Mouse (Mus musculus): ENCODE results near the gene Aipl1. TPM values are rescaled to one million over a fixed set of nuclear protein-coding genes. Genes with fewer than 3 reads are reported as not detected.

Aipl1 gene
- polyA plus RNA-seq, 1 experiment, result 0.38 TPM

- TF ChIP-seq TCF12 (IDR thresholded peaks at IDR 0.05; ENCODE audit: insufficient read depth, poor library complexity, severe bottlenecking), result no peak
- TF ChIP-seq REST (IDR thresholded peaks at IDR 0.05; ENCODE audit: insufficient read depth, insufficient read length), result no peak
- TF ChIP-seq MYOD1 (IDR thresholded peaks at IDR 0.05; ENCODE audit: control insufficient read depth in 1 of 3, insufficient read length in 2 of 3, low read depth in 2 of 3), result no peak
- no peak for TF ChIP-seq POLR2AphosphoS2 (IDR thresholded peaks at IDR 0.05; ENCODE audit: insufficient read length, low read depth)
- TF ChIP-seq E2F4 (IDR thresholded peaks at IDR 0.05; ENCODE audit: insufficient read depth), result no peak
- Histone ChIP-seq H3K4me3 (no peak overlapping the region), H3K79me2 (ENCODE audit: control insufficient read depth, insufficient read depth) (no peaks in the 10 kb centered on the region), H3K36me3 (ENCODE audit: control insufficient read depth, insufficient read depth) (no peaks in the 10 kb centered on the region), H3ac (ENCODE audit: control insufficient read depth, insufficient read length) (no peak overlapping the region), H3K4me2 (ENCODE audit: low read depth) (no peak overlapping the region), H3K27me3 (ENCODE audit: control insufficient read depth, insufficient read depth, insufficient read length) (no peaks in the 10 kb centered on the region)
These were observed 43.2 kb upstream of the Aipl1 start for GRCm38 (mm10) chr11:72080461-72080860.

DNA sequence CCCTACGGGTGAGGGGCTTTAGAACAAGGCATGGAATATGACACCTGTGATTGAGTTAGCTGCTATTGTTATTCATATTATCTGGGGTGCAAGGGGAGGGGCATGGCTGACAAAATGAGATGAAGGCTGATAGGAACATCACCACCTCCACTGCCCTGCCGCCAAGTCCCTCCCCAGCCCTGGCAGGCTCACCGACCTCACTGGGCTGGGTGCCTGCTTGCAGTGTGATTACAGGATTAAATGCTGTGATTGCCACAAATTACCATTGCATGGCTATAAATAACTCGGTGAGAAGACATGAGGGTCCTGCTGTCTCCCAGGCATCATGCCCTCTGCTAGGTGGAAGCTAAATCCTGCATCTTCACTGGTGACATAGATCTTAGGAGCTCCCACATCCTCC is 41.3 kb upstream of the Aipl1 start:
- H3K4me2 ChIP-seq (ENCODE audit: low read depth), result no peak overlapping the region
- no peaks in the 10 kb centered on the region for H3K27me3 ChIP-seq (ENCODE audit: control insufficient read depth, insufficient read depth, insufficient read length)
- TF ChIP-seq E2F4 (IDR thresholded peaks at IDR 0.05; ENCODE audit: insufficient read depth), result no peak
- TF ChIP-seq TCF12 (IDR thresholded peaks at IDR 0.05; ENCODE audit: insufficient read depth, poor library complexity, severe bottlenecking), result no peak
- TF ChIP-seq USF1 (IDR thresholded peaks at IDR 0.05; ENCODE audit: low read depth), result no peak
- no peak for TF ChIP-seq MYOD1 (IDR thresholded peaks at IDR 0.05; ENCODE audit: control insufficient read depth in 1 of 3, insufficient read length in 2 of 3, low read depth in 2 of 3)
- no peak for TF ChIP-seq SRF (IDR thresholded peaks at IDR 0.05; ENCODE audit: control insufficient read depth, insufficient read length, low read depth)
- no peak for TF ChIP-seq POLR2AphosphoS2 (IDR thresholded peaks at IDR 0.05; ENCODE audit: insufficient read length, low read depth)
- no peak for TF ChIP-seq TCF3 (IDR thresholded peaks at IDR 0.05; ENCODE audit: insufficient read length, low read depth)
- TF ChIP-seq MYOG (IDR thresholded peaks at IDR 0.05; ENCODE audit: control insufficient read depth in 1 of 3, insufficient read depth in 1 of 3, insufficient read length in 2 of 3, low read depth in 2 of 3), result no peak
- TF ChIP-seq MAX (IDR thresholded peaks at IDR 0.05; ENCODE audit: low read depth), result no peak
- TF ChIP-seq CEBPB (IDR thresholded peaks at IDR 0.05; ENCODE audit: insufficient read depth, poor library complexity, severe bottlenecking), result no peak
- TF ChIP-seq REST (IDR thresholded peaks at IDR 0.05; ENCODE audit: insufficient read depth, insufficient read length), result no peak
- TF ChIP-seq POLR2A (IDR thresholded peaks at IDR 0.05; ENCODE audit: insufficient read length, low read depth), result no peak
- no peaks in the 10 kb centered on the region for H3K36me3 ChIP-seq (ENCODE audit: control insufficient read depth, insufficient read depth)
- H3ac ChIP-seq (ENCODE audit: control insufficient read depth, insufficient read length), result no peak overlapping the region
- H3K79me2 ChIP-seq (ENCODE audit: control insufficient read depth, insufficient read depth), result no peaks in the 10 kb centered on the region
- no peak overlapping the region for H3K4me3 ChIP-seq

GRCm38 (mm10) chr11:72078056-72078455 is 40.7 kb upstream of the Aipl1 start:
- TF ChIP-seq CEBPB (IDR thresholded peaks at IDR 0.05; ENCODE audit: insufficient read depth, poor library complexity, severe bottlenecking), result no peak
- no peak for TF ChIP-seq REST (IDR thresholded peaks at IDR 0.05; ENCODE audit: insufficient read depth, insufficient read length)
- TF ChIP-seq SRF (IDR thresholded peaks at IDR 0.05; ENCODE audit: control insufficient read depth, insufficient read length, low read depth), result no peak
- H3K4me3 ChIP-seq, result no peak overlapping the region
- H3ac ChIP-seq (ENCODE audit: control insufficient read depth, insufficient read length), result no peak overlapping the region
- H3K36me3 ChIP-seq (ENCODE audit: control insufficient read depth, insufficient read depth), result no peaks in the 10 kb centered on the region
- no peaks in the 10 kb centered on the region for H3K79me2 ChIP-seq (ENCODE audit: control insufficient read depth, insufficient read depth)
- no peaks in the 10 kb centered on the region for H3K27me3 ChIP-seq (ENCODE audit: control insufficient read depth, insufficient read depth, insufficient read length)
- H3K4me2 ChIP-seq (ENCODE audit: low read depth), result no peak overlapping the region

GRCm38 (mm10) chr11:72074230-72074629 is 36.9 kb upstream of the Aipl1 start:
- Histone ChIP-seq H3K4me2 (ENCODE audit: low read depth) (no peak overlapping the region), H3K79me2 (ENCODE audit: control insufficient read depth, insufficient read depth) (no peaks in the 10 kb centered on the region), H3ac (ENCODE audit: control insufficient read depth, insufficient read length) (no peak overlapping the region), H3K27me3 (ENCODE audit: control insufficient read depth, insufficient read depth, insufficient read length) (no peaks in the 10 kb centered on the region), H3K4me3 (no peak overlapping the region), H3K36me3 (ENCODE audit: control insufficient read depth, insufficient read depth) (no peaks in the 10 kb centered on the region)
- no peak for TF ChIP-seq MYOD1 (IDR thresholded peaks at IDR 0.05; ENCODE audit: control insufficient read depth in 1 of 3, insufficient read length in 2 of 3, low read depth in 2 of 3)
- TF ChIP-seq SRF (IDR thresholded peaks at IDR 0.05; ENCODE audit: control insufficient read depth, insufficient read length, low read depth), result no peak
- no peak for TF ChIP-seq TCF12 (IDR thresholded peaks at IDR 0.05; ENCODE audit: insufficient read depth, poor library complexity, severe bottlenecking)
- no peak for TF ChIP-seq REST (IDR thresholded peaks at IDR 0.05; ENCODE audit: insufficient read depth, insufficient read length)
- TF ChIP-seq TCF3 (IDR thresholded peaks at IDR 0.05; ENCODE audit: insufficient read length, low read depth), result no peak
- TF ChIP-seq POLR2AphosphoS2 (IDR thresholded peaks at IDR 0.05; ENCODE audit: insufficient read length, low read depth), result no peak
- TF ChIP-seq USF1 (IDR thresholded peaks at IDR 0.05; ENCODE audit: low read depth), result no peak
- no peak for TF ChIP-seq POLR2A (IDR thresholded peaks at IDR 0.05; ENCODE audit: insufficient read length, low read depth)
- no peak for TF ChIP-seq MYOG (IDR thresholded peaks at IDR 0.05; ENCODE audit: control insufficient read depth in 1 of 3, insufficient read depth in 1 of 3, insufficient read length in 2 of 3, low read depth in 2 of 3)
- no peak for TF ChIP-seq E2F4 (IDR thresholded peaks at IDR 0.05; ENCODE audit: insufficient read depth)
- TF ChIP-seq MAX (IDR thresholded peaks at IDR 0.05; ENCODE audit: low read depth), result no peak
- TF ChIP-seq CEBPB (IDR thresholded peaks at IDR 0.05; ENCODE audit: insufficient read depth, poor library complexity, severe bottlenecking), result no peak

DNA sequence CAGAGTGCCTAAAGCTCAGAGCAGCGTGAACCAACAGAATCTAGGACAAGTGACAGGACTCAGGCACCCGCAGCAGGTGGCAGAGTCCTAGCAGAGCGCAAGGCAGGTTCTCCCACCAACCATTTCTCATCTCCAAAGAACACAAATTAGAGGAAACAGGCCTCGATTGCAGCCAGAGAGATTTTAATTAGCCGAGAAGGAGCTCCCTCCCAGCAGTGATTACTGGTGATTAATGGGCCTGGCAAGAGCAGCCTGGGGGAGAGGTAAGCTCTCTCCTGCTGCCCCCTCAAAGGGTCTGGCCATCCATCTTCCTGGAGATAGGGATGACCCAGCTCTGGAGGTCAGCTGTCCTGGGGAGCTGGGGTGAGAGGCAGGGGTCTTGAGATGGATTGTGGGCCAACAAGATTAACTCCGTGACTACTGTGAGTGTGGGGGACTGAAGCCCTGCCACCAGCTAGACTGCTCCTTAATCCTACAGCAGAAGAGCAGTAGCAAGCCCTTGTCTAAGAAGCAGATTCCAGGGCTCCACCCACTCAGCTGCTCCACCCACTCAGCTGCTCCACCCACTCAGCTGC is 35.1 kb upstream of the Aipl1 start:
- Histone ChIP-seq H3K36me3 (ENCODE audit: control insufficient read depth, insufficient read depth) (no peaks in the 10 kb centered on the region), H3K27me3 (ENCODE audit: control insufficient read depth, insufficient read depth, insufficient read length) (no peaks in the 10 kb centered on the region), H3K4me3 (no peak overlapping the region), H3ac (ENCODE audit: control insufficient read depth, insufficient read length) (no peak overlapping the region), H3K4me2 (ENCODE audit: low read depth) (no peak overlapping the region), H3K79me2 (ENCODE audit: control insufficient read depth, insufficient read depth) (no peaks in the 10 kb centered on the region)
- TF ChIP-seq MYOD1 (IDR thresholded peaks at IDR 0.05; ENCODE audit: control insufficient read depth in 1 of 3, insufficient read length in 2 of 3, low read depth in 2 of 3), result peak in 1 of 3 experiments; percentile 28
- no peak for TF ChIP-seq USF1 (IDR thresholded peaks at IDR 0.05; ENCODE audit: low read depth)
- no peak for TF ChIP-seq POLR2AphosphoS2 (IDR thresholded peaks at IDR 0.05; ENCODE audit: insufficient read length, low read depth)
